Mouse (Mus musculus): ENCODE data around the gene Nkx2-1.
"Not testable (repeated sequence)": the region's sequence is repeated elsewhere in the genome, so short reads cannot be mapped to it uniquely, and the experiment has no call there.

- not testable (repeated sequence) for TF ChIP-seq CHD2 (IDR thresholded peaks at IDR 0.05; ENCODE audit: low read depth, low read length); ZC3H11A (IDR thresholded peaks at IDR 0.05; ENCODE audit: borderline replicate concordance, low read depth, low read length); ZNF384 (IDR thresholded peaks at IDR 0.05; ENCODE audit: low read depth, low read length); HCFC1 (IDR thresholded peaks at IDR 0.05; ENCODE audit: borderline replicate concordance, insufficient read depth, low read length); MAFK (IDR thresholded peaks at IDR 0.05; ENCODE audit: insufficient read depth, low read depth, low read length)
These were observed 11.4 kb downstream of the Nkx2-1 start for GRCm38 (mm10) chr12:56525219-56525797.

Data from ES-E14 (cell line).